Mouse (Mus musculus) adrenal gland, postnatal 36 days (tissue): ENCODE measurements around the gene Hepacam. TPM values are rescaled to one million over a fixed set of nuclear protein-coding genes. Genes with fewer than 3 reads are reported as not detected.

ENCODE experiments used
- DNase-seq, 2 experiments: peaks; one replicate each; pipeline ENCODE4 v3.0.0; 2021; ENCODE audit warnings: mixed read lengths in 1 of 2
- total RNA-seq, 2 experiments: library from RNA; stranded (reverse); gene quantifications; 2 replicates each; pipeline ENCODE4 v1.2.3; 2021

Gene Hepacam
- total RNA-seq, 2 experiments from 2014 or later = 0.20 TPM; not detected in 1

GRCm38 (mm10) chr9:37433823-37434560 lies 66.8 kb downstream of the Hepacam start:
- DNase-seq = no peak

DNA sequence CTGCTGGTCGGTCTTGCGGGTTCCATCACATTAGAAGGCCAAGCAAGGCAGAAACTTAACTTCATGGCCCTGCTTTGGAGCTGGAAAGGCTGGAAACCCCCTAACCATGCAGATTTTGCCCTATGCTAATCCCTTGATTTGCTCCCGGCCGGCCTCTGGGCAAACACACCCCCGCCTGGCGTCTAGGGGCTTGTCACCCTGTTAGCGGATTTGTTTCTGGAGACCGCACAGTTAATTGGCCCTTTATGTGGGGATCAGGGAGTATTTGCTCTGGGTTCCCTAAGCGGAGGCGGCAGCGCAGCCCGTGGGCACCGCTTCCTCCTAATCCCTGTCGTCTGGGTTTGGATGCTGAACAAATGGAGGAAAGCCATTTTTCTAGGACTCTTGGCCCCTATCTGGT lies 67.8 kb downstream of the Hepacam start:
- DNase-seq = no peak

DNA sequence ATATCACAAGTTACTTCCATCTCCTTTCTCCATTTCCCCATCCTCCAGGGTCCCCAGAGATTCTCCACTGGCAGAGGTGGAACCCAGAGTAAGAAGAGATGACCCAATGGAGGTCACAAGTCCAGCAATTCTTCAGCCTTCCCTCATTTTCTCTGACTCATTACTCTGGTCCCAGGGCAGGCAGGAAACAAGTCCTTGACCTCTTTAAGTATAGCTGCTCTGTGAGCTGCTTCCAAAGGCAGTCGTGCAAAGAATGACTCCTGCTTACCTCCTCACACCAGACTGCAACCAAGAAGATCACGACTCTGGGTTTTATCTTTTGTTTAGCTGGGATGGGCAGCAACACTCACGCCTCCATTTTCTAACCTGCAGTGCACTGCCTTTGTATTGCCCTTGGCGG lies 68.5 kb downstream of the Hepacam start:
- peak in 1 of 2 experiments; percentile 25 for DNase-seq

Other genes with a start within 250 kb of the Hepacam start
- 1 to 10 TPM; 2.1 to 2.2 TPM for gene Pknox2, start 219.9 kb upstream of the Hepacam start, total RNA-seq
- gene Tmem218, start 159.1 kb upstream of the Hepacam start, total RNA-seq = 1 to 10 TPM; 5.9 to 6.0 TPM
- gene Slc37a2, start 111.6 kb upstream of the Hepacam start, total RNA-seq = 10 to 100 TPM; 49.0 to 53.7 TPM
- gene Ccdc15, start 18.9 kb upstream of the Hepacam start, total RNA-seq = 1 to 10 TPM; 2.1 TPM
- gene Robo4, start 34.5 kb downstream of the Hepacam start, total RNA-seq = 10 to 100 TPM; 21.7 to 33.5 TPM
- gene Robo3, start 65.9 kb downstream of the Hepacam start, total RNA-seq = under 1 TPM; 0.76 to 0.86 TPM
- 10 to 100 TPM; 17.4 to 29.5 TPM for gene Msantd2, start 122.0 kb downstream of the Hepacam start, total RNA-seq
- 10 to 100 TPM; 30.5 to 46.0 TPM for gene Esam, start 160.7 kb downstream of the Hepacam start, total RNA-seq
- gene Vsig2, start 171.9 kb downstream of the Hepacam start, total RNA-seq = 1 to 10 TPM; 1.1 to 5.7 TPM
- 1 to 10 TPM; 1.2 to 3.8 TPM for gene Nrgn, start 185.6 kb downstream of the Hepacam start, total RNA-seq
- gene Siae, start 188.3 kb downstream of the Hepacam start, total RNA-seq = 10 to 100 TPM; 15.1 to 17.8 TPM
- 1 to 10 TPM; 3.0 to 4.4 TPM for gene Spa17, start 246.4 kb downstream of the Hepacam start, total RNA-seq